Mouse (Mus musculus): Measurements from ENCODE around the gene Tnnt2. TPM values are rescaled to one million over a fixed set of nuclear protein-coding genes. Genes with fewer than 3 reads are reported as not detected.

Tnnt2 gene
- total and polyA plus RNA-seq, 3 experiments: 3,392 to 9,301 (median 8,290) TPM

DNA sequence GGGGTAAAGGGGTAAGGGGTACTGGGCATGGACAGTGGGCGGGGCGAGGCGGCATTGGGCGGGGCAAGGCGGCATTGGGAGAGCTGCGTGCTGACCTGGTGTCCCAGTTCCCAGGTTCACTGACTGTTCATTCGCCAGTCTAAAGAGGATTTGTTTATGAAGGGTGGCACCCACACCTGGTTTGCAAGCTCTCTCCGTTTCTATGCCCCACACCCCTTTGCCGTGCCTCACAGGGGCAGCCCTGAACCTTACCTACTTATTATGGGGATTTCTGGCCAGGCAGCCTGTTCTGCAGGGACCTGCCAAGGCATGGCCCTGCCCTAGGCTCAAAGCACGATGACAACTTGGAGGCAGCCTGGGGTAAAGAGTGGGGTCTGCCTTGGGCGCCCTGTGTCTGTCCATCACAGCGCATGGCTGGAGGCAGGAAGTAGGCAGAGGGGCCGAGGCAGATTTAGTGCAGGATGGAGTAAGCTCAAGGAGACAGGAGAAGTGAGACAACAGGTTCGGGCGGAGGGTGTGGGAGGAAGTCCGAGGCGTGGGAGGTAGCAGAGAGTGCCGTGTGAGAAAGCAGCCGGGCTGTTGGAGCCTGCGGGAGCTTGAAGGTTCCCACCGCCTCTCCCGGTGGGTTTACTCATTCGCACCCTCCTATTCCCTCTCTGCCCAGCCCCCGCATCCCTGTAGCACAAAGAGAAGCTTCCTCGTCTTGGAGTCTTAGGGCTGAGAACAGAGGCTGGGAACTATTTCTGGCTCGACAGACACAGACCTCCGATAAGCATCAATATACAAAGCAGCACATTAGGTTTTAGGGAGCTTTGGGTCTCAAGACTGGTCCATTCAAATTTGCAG is 42.6 kb upstream of the Tnnt2 start:
- 32% methylated on average over 27 of the region's 27 CpGs for WGBS
- TF ChIP-seq POLR2A (IDR thresholded peaks at IDR 0.05; ENCODE audit: insufficient read depth, low read depth, low read length): no peak
- TF ChIP-seq CTCF (IDR thresholded peaks at IDR 0.05): no peak
- no peak for TF ChIP-seq EP300 (IDR thresholded peaks at IDR 0.05; ENCODE audit: insufficient read depth, low read depth, low read length)
- DNase-seq: peak; percentile 46
- H3K27me3 ChIP-seq (ENCODE audit: control insufficient read depth, insufficient read depth, low read length): no peaks in the 10 kb centered on the region
- H3K9ac ChIP-seq (ENCODE audit: low read depth, low read length): no peak overlapping the region
- H3K79me2 ChIP-seq (replicated peaks; ENCODE audit: control insufficient read depth, insufficient read depth, low read length): no peaks in the 10 kb centered on the region
- peak overlapping the region; percentile 36 for H3K4me3 ChIP-seq
- peaks cover 3% of the 10 kb centered on the region; the same call in 1 of the 2 replicates for H3K4me1 ChIP-seq (ENCODE audit: control insufficient read depth, insufficient read depth, low read length)
- H3K27ac ChIP-seq: peak overlapping the region; percentile 38
- H3K36me3 ChIP-seq (ENCODE audit: control insufficient read depth, insufficient read depth, low read length): no peaks in the 10 kb centered on the region
- intact Hi-C loops (cut with DNase I): no loop called here

DNA sequence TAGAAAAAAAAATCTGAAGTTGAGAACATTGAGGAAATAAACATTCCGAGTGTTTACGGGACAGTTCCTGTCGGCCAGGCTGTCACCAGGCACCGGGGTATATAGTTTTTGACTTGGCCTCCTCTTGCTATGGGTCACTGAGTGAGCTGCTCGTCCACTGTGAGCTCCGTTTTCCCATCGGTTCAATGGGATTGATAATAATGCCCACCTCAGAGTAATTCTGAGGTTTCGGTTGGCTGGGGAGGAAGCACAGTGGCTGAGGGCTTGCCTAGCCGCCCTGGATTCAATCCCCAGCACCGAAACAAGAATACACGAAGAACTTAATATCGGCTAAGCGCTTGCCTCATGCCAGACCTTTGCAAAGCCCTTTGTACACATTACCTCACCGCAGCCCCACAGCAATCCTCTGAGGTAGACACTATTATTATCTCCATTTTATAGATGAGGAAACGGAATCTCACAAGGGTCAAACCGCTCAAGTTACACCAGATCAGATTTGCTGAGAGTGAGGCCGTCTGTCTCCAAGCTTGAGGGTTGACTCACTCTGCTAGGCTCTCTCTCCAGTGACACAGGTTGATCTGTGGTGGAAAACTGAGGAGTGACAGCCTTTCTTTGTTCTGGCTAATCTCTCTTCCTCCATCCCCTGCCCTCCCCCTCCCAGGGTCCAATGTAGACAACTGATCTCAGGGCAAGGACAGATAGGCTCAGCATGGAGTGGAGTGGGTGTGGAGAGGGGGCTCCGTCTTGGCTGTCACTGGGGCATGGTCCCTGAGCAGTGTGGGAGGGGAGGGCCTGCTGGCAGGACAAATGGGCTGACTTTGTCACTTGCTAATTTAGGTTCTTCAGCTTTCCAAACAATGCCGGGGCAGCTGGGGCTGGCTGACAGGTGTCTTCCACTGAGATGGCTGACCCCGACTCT is 41.7 kb upstream of the Tnnt2 start:
- peaks cover 2% of the 10 kb centered on the region; the same call in 1 of the 2 replicates for H3K4me1 ChIP-seq (ENCODE audit: control insufficient read depth, insufficient read depth, low read length)
- peak overlapping the region; percentile 36 for H3K4me3 ChIP-seq
- no peak for DNase-seq
- no peaks in the 10 kb centered on the region for H3K79me2 ChIP-seq (replicated peaks; ENCODE audit: control insufficient read depth, insufficient read depth, low read length)
- H3K36me3 ChIP-seq (ENCODE audit: control insufficient read depth, insufficient read depth, low read length): no peaks in the 10 kb centered on the region
- TF ChIP-seq CTCF (IDR thresholded peaks at IDR 0.05): no peak
- no peak for TF ChIP-seq EP300 (IDR thresholded peaks at IDR 0.05; ENCODE audit: insufficient read depth, low read depth, low read length)
- TF ChIP-seq POLR2A (IDR thresholded peaks at IDR 0.05; ENCODE audit: insufficient read depth, low read depth, low read length): no peak
- WGBS: 29% methylated on average over 20 of the region's 20 CpGs
- H3K27ac ChIP-seq: peak overlapping the region; percentile 38
- H3K27me3 ChIP-seq (ENCODE audit: control insufficient read depth, insufficient read depth, low read length): no peaks in the 10 kb centered on the region
- intact Hi-C loops (cut with DNase I): no loop called here
- peak overlapping the region; percentile 23; the same call in 1 of the 2 replicates for H3K9ac ChIP-seq (ENCODE audit: low read depth, low read length)

DNA sequence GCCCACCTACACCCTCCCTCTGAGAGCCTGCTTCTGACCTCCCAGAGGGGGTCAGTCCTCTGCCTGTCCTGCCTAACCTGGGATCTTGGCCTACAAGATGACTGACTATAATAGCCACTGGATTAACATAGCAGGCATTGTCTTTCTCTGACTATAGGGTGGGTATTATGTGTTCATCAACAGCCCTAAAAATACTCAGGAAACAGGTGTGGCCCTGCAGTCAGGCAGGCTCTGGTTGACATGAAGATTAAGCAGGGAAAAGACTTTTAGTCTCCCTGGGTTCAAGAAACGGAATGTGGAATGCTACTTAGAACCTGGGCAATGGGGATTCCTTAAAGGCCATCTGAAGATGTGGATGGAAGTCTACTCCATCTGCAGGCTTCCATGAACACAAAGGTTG is 37.7 kb upstream of the Tnnt2 start:
- DNase-seq: no peak
- no peaks in the 10 kb centered on the region for H3K27me3 ChIP-seq (ENCODE audit: control insufficient read depth, insufficient read depth, low read length)
- no peak for TF ChIP-seq CTCF (IDR thresholded peaks at IDR 0.05)
- no peak for TF ChIP-seq EP300 (IDR thresholded peaks at IDR 0.05; ENCODE audit: insufficient read depth, low read depth, low read length)
- TF ChIP-seq POLR2A (IDR thresholded peaks at IDR 0.05; ENCODE audit: insufficient read depth, low read depth, low read length): no peak
- no peak overlapping the region for H3K4me3 ChIP-seq
- no peak overlapping the region for H3K9ac ChIP-seq (ENCODE audit: low read depth, low read length)
- 39% methylated on average over 1 of the region's 1 CpGs for WGBS
- H3K4me1 ChIP-seq (ENCODE audit: control insufficient read depth, insufficient read depth, low read length): peaks cover 5% of the 10 kb centered on the region
- intact Hi-C loops (cut with DNase I): no loop called here
- H3K27ac ChIP-seq: no peak overlapping the region
- no peaks in the 10 kb centered on the region for H3K36me3 ChIP-seq (ENCODE audit: control insufficient read depth, insufficient read depth, low read length)
- H3K79me2 ChIP-seq (replicated peaks; ENCODE audit: control insufficient read depth, insufficient read depth, low read length): no peaks in the 10 kb centered on the region

DNA sequence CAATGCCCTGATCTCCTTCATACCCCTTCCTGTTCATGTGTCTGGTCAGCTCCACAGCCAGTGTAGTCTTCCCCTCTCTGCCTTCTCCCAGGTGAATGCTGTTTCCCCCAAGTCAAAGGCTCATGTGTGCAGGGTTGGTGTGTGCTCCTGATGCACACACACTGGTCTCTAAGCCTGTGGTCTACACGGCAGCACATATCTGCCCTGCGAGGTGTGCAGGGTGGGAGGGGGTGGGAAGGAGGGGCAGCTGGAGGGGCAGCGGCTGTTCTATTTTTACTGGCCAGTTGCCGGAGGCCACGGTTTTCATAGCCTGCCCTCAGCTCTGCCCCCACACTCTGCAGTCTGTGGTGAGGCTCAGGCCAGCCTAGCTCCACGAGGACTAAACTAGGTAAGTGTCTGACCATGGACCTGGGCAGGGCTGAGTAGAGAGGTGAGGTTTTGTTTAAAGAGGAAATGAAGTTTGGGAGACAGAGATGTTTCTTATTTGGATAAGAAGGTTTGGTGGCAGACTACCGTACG is 37.0 kb upstream of the Tnnt2 start:
- WGBS: 50% methylated on average over 8 of the region's 8 CpGs
- no peak for DNase-seq
- no peaks in the 10 kb centered on the region for H3K79me2 ChIP-seq (replicated peaks; ENCODE audit: control insufficient read depth, insufficient read depth, low read length)
- H3K4me1 ChIP-seq (ENCODE audit: control insufficient read depth, insufficient read depth, low read length): peaks cover 5% of the 10 kb centered on the region
- intact Hi-C loops (cut with DNase I): no loop called here
- H3K27ac ChIP-seq: no peak overlapping the region
- no peak overlapping the region for H3K9ac ChIP-seq (ENCODE audit: low read depth, low read length)
- H3K4me3 ChIP-seq: no peak overlapping the region
- H3K36me3 ChIP-seq (ENCODE audit: control insufficient read depth, insufficient read depth, low read length): no peaks in the 10 kb centered on the region
- no peak for TF ChIP-seq CTCF (IDR thresholded peaks at IDR 0.05)
- no peak for TF ChIP-seq EP300 (IDR thresholded peaks at IDR 0.05; ENCODE audit: insufficient read depth, low read depth, low read length)
- H3K27me3 ChIP-seq (ENCODE audit: control insufficient read depth, insufficient read depth, low read length): no peaks in the 10 kb centered on the region

DNA sequence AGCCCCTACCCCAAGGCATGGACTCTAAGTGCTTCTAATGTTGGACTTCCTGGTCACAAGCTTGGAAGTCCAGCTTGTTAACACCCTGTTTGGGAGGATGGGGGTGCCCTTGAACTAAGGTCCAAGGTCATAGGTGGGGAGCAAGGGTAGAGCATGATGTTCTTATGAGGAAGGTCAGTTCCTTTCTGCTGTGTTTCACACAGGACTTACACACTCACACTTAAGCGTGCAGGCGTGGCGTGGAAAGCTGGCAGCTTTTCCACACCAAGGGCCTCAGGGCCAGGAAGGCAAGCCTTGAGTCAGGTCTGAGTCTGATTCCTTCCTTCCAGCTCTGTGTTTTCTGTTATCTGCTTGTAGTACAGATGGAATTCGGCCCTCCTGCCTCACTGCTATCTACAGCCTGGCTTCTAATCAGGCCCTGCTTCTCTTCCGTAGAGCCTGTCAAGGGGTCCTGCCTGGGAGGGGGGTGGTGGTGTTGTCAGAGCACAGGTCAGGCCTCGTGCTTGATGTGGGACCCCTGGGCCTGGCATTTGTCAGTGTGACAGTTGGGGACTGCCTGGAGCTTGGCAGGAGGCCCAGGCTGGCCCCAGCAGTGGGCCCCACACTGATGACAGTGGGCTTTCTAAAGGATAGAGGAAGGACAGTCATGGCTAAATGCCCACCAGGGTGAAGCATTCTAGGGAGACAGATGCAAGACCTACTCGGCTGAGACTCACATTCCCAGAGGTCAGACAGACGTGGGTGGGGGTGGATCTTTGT is 35.8 kb upstream of the Tnnt2 start:
- WGBS: 46% methylated on average over 8 of the region's 8 CpGs
- TF ChIP-seq CTCF (IDR thresholded peaks at IDR 0.05): no peak
- no peak for TF ChIP-seq EP300 (IDR thresholded peaks at IDR 0.05; ENCODE audit: insufficient read depth, low read depth, low read length)
- TF ChIP-seq POLR2A (IDR thresholded peaks at IDR 0.05; ENCODE audit: insufficient read depth, low read depth, low read length): no peak
- Histone ChIP-seq H3K4me3 (no peak overlapping the region), H3K36me3 (ENCODE audit: control insufficient read depth, insufficient read depth, low read length) (no peaks in the 10 kb centered on the region), H3K79me2 (replicated peaks; ENCODE audit: control insufficient read depth, insufficient read depth, low read length) (no peaks in the 10 kb centered on the region), H3K9ac (ENCODE audit: low read depth, low read length) (no peak overlapping the region), H3K27ac (no peak overlapping the region), H3K27me3 (ENCODE audit: control insufficient read depth, insufficient read depth, low read length) (no peaks in the 10 kb centered on the region), H3K4me1 (ENCODE audit: control insufficient read depth, insufficient read depth, low read length) (peaks cover 4% of the 10 kb centered on the region)
- intact Hi-C loops (cut with DNase I): no loop called here
- DNase-seq: no peak

All from heart, adult 2 months (tissue).